Mouse (Mus musculus) c-Kit-negative CD71-positive TER-119-positive erythroid progenitor cells, embryonic 14.5 days (primary cell): ENCODE results near the gene Ttyh2.

Source experiments
- DNase-seq: peaks from one replicate; pipeline ENCODE4 v3.0.0-alpha.2; 2013; ENCODE audit warnings: low read depth, low spot score

The Ttyh2 gene

GRCm38 (mm10) chr11:114764820-114765818 is 89.9 kb downstream of the Ttyh2 start, which contains the start of gene Kif19a:
Kif19a (plus strand) TSS chr11:114765388.
- DNase-seq = no peak

- no peak for DNase-seq
Measured at GRCm38 (mm10) chr11:114769911-114770310, 94.7 kb downstream of the Ttyh2 start.
